Mouse (Mus musculus): Measurements from ENCODE around the gene Gm12216.

- TF ChIP-seq CTCF (IDR thresholded peaks at IDR 0.05; ENCODE audit: low read depth) (no peak), EP300 (IDR thresholded peaks at IDR 0.05; ENCODE audit: low read depth) (no peak)
Measured at GRCm38 (mm10) chr11:53892716-53893416, 33.8 kb upstream of the Gm12216 start.
